Mouse (Mus musculus) hindbrain, embryonic 11.5 days (tissue): Measurements from ENCODE around the gene Slc38a3. TPM values are rescaled to one million over a fixed set of nuclear protein-coding genes. Genes with fewer than 3 reads are reported as not detected.
A peak's percentile ranks its signal among the peaks of the same experiment; 100 is the strongest.

Experiments
- ATAC-seq: fragments of 200-750 bp; cut with Nextera tagmentation; 2 replicates; pipeline ENCODE4 v1.8.0; 2017; ENCODE audit warnings: mild to moderate bottlenecking, moderate TSS enrichment, moderate library complexity; ENCODE audit not compliant: low FRiP score
- DNase-seq: peaks from one replicate; pipeline ENCODE4 v3.0.0-alpha.2; 2015; ENCODE audit warnings: low spot score
- H3K27ac ChIP-seq: fragments of 300-500 bp; sonication (generic); 2 replicates; pipeline ENCODE4 v1.5.1; 2014; ENCODE audit warnings: mild to moderate bottlenecking, low read depth, low read length
- H3K27me3 ChIP-seq: fragments of 300-500 bp; sonication (generic); 2 replicates; pipeline ENCODE4 v1.6.1; 2014; ENCODE audit warnings: mild to moderate bottlenecking, low read length, moderate library complexity, mixed read lengths; ENCODE audit not compliant: control insufficient read depth, insufficient read depth
- H3K36me3 ChIP-seq: fragments of 300-500 bp; sonication (generic); 2 replicates; pipeline ENCODE4 v1.6.1; 2014; ENCODE audit warnings: mild to moderate bottlenecking, low read length, moderate library complexity, mixed read lengths; ENCODE audit not compliant: control insufficient read depth, insufficient read depth
- H3K4me1 ChIP-seq: fragments of 300-500 bp; sonication (generic); replicated peaks from 2 replicates; pipeline ENCODE4 v1.6.1; 2014; ENCODE audit warnings: low read length, mixed read lengths; ENCODE audit not compliant: control insufficient read depth, insufficient read depth
- H3K4me2 ChIP-seq: fragments of 300-500 bp; sonication (generic); replicated peaks from 2 replicates; pipeline ENCODE4 v1.6.1; 2014; ENCODE audit warnings: mild to moderate bottlenecking, low read depth, low read length
- H3K4me3 ChIP-seq: fragments of 300-500 bp; sonication (generic); 2 replicates; pipeline ENCODE4 v1.5.1; 2014; ENCODE audit warnings: low read depth, low read length
- H3K9ac ChIP-seq: fragments of 300-500 bp; sonication (generic); 2 replicates; pipeline ENCODE4 v1.6.1; 2014; ENCODE audit warnings: low read depth, low read length
- H3K9me3 ChIP-seq: fragments of 300-500 bp; sonication (generic); 2 replicates; pipeline ENCODE4 v1.6.1; 2016; ENCODE audit warnings: low read length; ENCODE audit not compliant: control insufficient read depth
- WGBS: fragments of 180-500 bp; shearing (Covaris S2); extraction: QIAGEN DNeasy Blood & Tissue Kit; methylation state at CpG from one replicate; pipeline ENCODE4 v1.1.7; 2014; 5-methylcytosine and 5-hydroxymethylcytosine counted together
- polyA plus RNA-seq: library from polyadenylated mRNA; unstranded; fragments of >200 nt; fragmentation: Nextera tagmentation; extraction: Ambion mirVana; gene quantifications from 2 replicates; pipeline ENCODE4 v1.2.1, GENCODE M21; 2014

Slc38a3 gene
- polyA plus RNA-seq, 1 experiment from 2014 or later, result 9.8 TPM

DNA sequence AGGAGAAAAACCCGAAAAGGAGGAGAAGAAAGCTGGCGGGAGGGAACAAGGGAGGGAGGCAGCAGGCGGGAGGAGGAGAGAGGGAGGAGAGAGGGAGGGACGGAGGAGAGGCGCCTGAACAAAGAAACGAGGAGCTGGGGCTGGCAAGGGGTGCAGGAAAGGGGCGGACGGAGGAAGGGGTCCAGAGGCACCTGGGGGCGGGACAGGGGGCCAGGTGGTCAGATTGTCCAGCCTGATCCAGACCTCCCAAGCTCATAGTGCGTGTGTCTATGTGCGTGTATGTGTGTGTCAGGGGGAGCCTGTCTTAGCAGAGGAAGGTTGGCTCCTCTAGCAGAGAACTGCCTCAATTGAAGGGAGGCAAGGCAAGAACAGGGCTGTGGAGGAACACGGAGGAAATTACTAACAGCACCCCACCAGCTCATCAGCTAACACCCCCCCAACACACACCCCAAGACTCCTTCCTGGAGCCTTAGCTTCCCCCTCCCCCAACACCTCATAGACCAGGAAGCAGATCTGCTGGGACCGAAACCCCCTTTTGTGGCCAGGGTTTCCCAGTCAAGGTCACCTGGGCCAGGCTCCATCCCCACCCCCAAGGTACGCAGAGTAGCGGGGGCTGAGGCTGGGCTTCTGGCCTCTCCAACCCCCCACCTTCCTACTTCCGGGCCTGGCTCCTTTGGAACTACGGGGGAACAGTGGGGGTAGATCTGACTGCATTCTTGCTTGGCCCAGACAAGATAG is 38.5 kb upstream of the Slc38a3 start:
- WGBS, result under 1% methylated on average over 17 of the region's 17 CpGs
- Histone ChIP-seq H3K27me3 (peaks cover 28% of the 10 kb centered on the region), H3K4me2 (peak overlapping the region; percentile 97), H3K9me3 (no peaks in the 10 kb centered on the region), H3K4me3 (peak overlapping the region; percentile 77), H3K4me1 (peaks cover 25% of the 10 kb centered on the region), H3K27ac (peak overlapping the region; percentile 80), H3K9ac (peak overlapping the region; percentile 88), H3K36me3 (no peaks in the 10 kb centered on the region; the same call in 1 of the 2 replicates)
- ATAC-seq (no peak; the same call in 1 of the 2 replicates), DNase-seq (peak; percentile 62)

DNA sequence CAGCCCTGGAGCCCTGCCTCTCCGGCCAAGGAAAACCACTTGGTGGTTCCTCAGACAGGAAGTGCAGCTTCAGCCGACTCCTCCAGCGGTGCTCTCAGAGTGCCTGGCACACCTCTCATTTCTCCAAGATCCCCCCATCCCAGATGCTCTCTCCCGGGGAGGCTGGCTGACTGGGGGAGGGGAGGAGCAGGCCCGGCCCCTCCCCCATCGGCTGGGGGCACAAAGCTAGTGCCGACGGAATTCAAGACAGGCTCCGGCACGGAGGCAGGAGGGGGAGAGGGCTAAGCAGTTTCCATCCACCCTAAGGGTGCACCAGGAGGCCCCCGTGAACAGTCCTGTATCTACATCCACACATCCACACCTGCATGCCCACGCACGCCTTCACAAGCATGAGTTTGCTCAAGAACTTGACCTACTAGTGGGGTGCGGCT is 37.5 kb upstream of the Slc38a3 start:
- H3K36me3 ChIP-seq, result no peaks in the 10 kb centered on the region; the same call in 1 of the 2 replicates
- DNase-seq, result peak; percentile 62
- H3K9me3 ChIP-seq, result no peaks in the 10 kb centered on the region
- H3K4me2 ChIP-seq, result peak overlapping the region; percentile 97
- ATAC-seq, result no peak
- H3K4me1 ChIP-seq, result peaks cover 25% of the 10 kb centered on the region
- H3K9ac ChIP-seq, result peak overlapping the region; percentile 88
- H3K27me3 ChIP-seq, result peaks cover 28% of the 10 kb centered on the region
- 2% methylated on average over 14 of the region's 14 CpGs for WGBS
- peak overlapping the region; percentile 77 for H3K4me3 ChIP-seq
- peak overlapping the region; percentile 80 for H3K27ac ChIP-seq

DNA sequence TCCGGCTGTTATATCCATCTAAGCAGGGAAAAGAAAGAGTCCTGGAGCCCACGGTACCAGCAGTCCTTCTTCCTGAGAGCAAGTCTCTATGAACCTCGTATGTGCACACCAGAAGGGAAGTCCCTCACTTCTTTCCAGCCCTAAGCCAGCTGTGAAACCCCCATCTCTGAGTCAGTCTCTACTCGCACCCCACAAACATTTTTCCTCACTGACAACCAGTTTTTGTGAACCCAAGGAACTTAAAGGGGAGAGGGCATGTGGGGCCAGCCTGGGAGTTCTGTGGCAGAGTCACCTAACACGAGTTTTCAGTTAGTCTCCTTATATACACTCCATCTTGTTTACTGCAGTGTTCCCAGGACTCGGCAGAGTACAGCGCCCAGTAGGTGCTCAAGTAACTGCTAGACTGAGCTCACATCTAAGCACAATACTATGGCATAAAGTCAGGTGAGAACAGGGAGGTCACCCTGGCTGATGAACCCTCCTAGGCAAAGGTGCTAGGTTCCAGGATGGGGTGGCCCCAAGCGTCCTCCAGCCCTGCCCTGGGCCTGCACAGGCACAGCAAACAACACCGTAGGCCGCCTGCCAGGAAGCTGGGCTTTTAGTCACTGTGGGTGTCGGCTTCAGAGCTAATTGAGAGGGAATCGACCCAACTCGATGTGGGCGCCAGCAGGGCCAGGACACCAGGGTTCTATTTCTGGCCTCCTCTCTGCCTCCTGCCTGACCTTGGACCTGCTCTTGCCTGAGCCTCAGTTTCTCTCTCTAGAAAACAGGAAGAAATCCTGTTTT is 34.2 kb upstream of the Slc38a3 start:
- Histone ChIP-seq H3K9ac (no peak overlapping the region), H3K27me3 (peaks cover 16% of the 10 kb centered on the region), H3K27ac (no peak overlapping the region), H3K4me1 (peaks cover 36% of the 10 kb centered on the region), H3K4me3 (no peak overlapping the region), H3K4me2 (no peak overlapping the region), H3K36me3 (no peaks in the 10 kb centered on the region; the same call in 1 of the 2 replicates), H3K9me3 (no peaks in the 10 kb centered on the region)
- ATAC-seq, result no peak
- no peak for DNase-seq
- WGBS, result 70% methylated on average over 14 of the region's 14 CpGs

DNA sequence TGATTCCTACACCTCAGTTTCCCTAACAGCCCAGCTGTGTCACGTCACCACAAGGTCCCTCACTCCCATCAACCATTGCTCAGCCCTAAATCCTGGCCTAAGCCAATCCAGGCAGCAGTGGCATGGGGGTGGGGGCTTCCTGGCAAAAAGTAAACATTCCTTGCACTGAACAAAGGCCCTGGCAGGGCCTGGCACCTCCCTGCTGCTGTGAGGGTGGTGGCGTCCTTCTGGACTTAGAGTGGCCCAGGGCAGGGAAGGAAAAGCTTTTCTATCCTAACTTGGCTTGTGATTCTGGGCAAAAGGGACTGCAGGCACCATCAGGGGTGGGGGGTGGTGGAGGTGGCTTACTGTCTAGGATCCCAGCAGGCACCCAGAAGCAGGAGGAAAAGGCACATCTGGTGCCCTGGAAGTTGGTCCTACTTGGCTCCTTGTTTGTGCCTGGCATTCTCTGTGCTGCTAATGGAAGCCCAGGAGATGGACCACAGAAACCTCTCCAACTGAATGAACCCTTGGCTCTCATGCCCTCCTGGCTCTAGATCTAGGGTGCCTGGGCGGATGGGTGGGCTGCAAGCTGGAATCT is 33.4 kb upstream of the Slc38a3 start:
- H3K36me3 ChIP-seq, result no peaks in the 10 kb centered on the region; the same call in 1 of the 2 replicates
- DNase-seq, result no peak
- H3K4me2 ChIP-seq, result no peak overlapping the region
- peaks cover 36% of the 10 kb centered on the region for H3K4me1 ChIP-seq
- H3K9ac ChIP-seq, result no peak overlapping the region
- WGBS, result 81% methylated on average over 3 of the region's 3 CpGs
- peaks cover 7% of the 10 kb centered on the region for H3K27me3 ChIP-seq
- H3K4me3 ChIP-seq, result no peak overlapping the region
- no peak overlapping the region for H3K27ac ChIP-seq
- no peaks in the 10 kb centered on the region for H3K9me3 ChIP-seq
- no peak for ATAC-seq

DNA sequence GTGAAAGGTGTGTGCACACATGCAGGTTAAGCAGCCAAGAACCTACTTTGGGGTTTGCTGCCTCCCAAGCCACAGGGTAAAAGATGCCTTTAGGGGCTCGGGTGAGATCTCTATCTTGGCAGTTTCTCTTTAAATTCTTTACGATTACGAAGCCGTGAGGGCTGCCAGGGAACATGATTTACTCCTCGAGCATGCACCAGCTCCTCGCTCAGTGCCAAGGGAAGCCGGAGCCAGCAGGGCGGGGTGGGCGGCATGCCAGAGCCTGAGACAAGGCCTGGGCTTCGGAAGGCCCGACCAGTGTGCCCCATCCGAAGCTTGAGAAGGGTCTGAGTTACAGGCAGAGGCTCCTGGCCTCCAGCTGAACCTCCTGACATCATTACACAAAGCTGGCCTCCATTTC is 32.3 kb upstream of the Slc38a3 start:
- H3K9ac ChIP-seq, result no peak overlapping the region
- H3K4me2 ChIP-seq, result no peak overlapping the region
- H3K9me3 ChIP-seq, result no peaks in the 10 kb centered on the region
- no peak overlapping the region for H3K4me3 ChIP-seq
- no peaks in the 10 kb centered on the region; the same call in 1 of the 2 replicates for H3K36me3 ChIP-seq
- ATAC-seq, result no peak
- WGBS, result 79% methylated on average over 12 of the region's 12 CpGs
- H3K4me1 ChIP-seq, result peaks cover 43% of the 10 kb centered on the region
- H3K27me3 ChIP-seq, result 0 out of 2 replicates have a peak, but pooled peaks cover 4% of the 10 kb centered on the region
- H3K27ac ChIP-seq, result no peak overlapping the region
- DNase-seq, result no peak

DNA sequence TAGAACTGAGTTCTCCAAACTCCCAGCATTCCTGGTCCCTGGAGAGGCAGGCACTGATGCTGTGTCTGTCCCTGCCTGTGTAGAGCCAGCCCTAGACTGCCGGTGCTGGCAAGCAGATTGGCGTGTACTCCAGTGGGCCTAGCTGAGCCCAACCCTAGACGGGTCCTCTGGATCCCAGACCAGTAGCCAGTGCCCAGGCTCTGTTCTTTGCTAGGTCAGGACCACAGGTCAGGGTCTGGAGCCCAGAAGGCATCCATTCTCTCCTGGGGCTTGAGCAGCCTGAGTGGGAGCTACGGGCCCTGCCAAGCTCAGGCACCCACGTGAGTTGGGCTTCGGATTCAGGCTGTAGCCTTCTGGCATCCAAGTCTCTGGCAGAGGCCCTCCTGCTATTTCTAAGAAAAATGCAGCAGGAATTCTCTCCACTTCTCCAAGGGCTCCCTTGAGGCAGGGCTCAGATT is 30.8 kb upstream of the Slc38a3 start:
- WGBS, result 24% methylated on average over 6 of the region's 6 CpGs
- H3K36me3 ChIP-seq, result no peaks in the 10 kb centered on the region; the same call in 1 of the 2 replicates

DNA sequence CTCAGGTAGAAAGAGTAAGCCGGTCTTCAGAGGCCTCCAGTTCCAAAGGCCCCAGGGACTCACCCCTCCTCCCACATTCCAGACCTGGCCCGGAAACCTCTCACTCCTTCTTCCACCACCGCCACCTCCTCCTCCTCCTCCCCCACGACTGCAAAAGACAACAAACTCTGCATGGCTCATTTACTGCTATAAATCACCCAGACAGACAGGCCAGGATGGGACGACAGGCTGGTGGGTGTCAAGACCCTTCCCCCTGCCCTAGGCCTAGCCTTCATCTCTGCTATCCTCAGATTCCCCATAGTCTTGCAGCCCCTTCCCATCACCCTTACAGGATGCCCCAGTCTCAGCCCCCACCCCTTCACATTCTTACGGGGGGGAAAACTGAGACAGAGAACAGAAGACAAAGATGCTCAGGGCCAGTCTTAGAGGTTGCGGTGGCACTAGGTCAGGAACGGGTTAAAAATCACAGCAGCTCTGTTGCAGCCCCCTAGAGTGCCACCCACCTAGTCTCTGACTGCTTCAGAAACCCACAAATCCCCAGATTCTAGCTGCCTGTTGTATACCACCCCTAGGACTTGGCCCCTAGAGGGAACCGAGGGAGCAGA is 30.1 kb upstream of the Slc38a3 start:
- peaks cover 44% of the 10 kb centered on the region for H3K4me1 ChIP-seq

More for the DNA sequence above, 30.8 kb upstream of the Slc38a3 start:
- Histone ChIP-seq H3K9me3 (no peaks in the 10 kb centered on the region), H3K27ac (0 out of 2 replicates have a peak overlapping the region, but pooled peaks have one; percentile 47), H3K4me2 (no peak overlapping the region), H3K9ac (peak overlapping the region; percentile 17), H3K4me3 (no peak overlapping the region), H3K4me1 (peaks cover 44% of the 10 kb centered on the region), H3K27me3 (0 out of 2 replicates have a peak, but pooled peaks cover 2% of the 10 kb centered on the region)
- ATAC-seq (no peak), DNase-seq (no peak)

More for the DNA sequence above, 30.1 kb upstream of the Slc38a3 start:
- Histone ChIP-seq H3K27me3 (0 out of 2 replicates have a peak, but pooled peaks cover 4% of the 10 kb centered on the region), H3K9me3 (no peaks in the 10 kb centered on the region), H3K4me2 (0 out of 2 replicates have a peak overlapping the region, but pooled peaks have one; percentile 20), H3K9ac (no peak overlapping the region), H3K27ac (0 out of 2 replicates have a peak overlapping the region, but pooled peaks have one; percentile 30), H3K36me3 (no peaks in the 10 kb centered on the region), H3K4me3 (no peak overlapping the region)
- ATAC-seq, result peak; percentile 31; the same call in 1 of the 2 replicates
- DNase-seq, result peak; percentile 51
- WGBS, result 1% methylated on average over 9 of the region's 9 CpGs
